Mouse (Mus musculus): Measurements from ENCODE around the gene Nfkbia. TPM values are rescaled to one million over a fixed set of nuclear protein-coding genes. Genes with fewer than 3 reads are reported as not detected.
A peak's percentile ranks its signal among the peaks of the same experiment; 100 is the strongest.

Nfkbia gene
- polyA plus RNA-seq, 1 experiment from 2014 or later, result 62.3 TPM

DNA sequence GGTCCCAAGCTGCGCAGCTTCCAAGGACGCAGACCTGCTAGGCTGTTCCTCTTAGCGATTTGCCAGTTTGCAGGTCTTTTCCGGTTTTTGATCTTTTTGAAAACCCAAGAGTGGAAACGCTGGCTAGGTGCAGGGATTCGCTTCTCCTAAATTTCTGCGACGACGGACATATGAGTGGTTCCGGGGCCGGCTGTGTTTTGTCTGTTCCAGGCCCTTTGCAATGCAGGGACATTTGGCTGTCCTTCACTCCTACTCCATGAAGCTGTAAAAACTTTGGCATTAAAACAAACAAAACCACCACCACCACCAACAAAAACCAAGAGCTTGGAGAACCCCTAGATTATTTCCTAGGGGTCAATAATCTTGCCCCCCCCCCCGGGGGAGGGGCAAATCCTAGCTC, 494 bp upstream of the Nfkbia start:
- peak overlapping the region; percentile 87 for H3K4me3 ChIP-seq (ENCODE audit: low read length)
- H3K27me3 ChIP-seq (replicated peaks; ENCODE audit: control insufficient read depth, insufficient read depth, low read length), result no peaks in the 10 kb centered on the region
- H3K36me3 ChIP-seq (ENCODE audit: control insufficient read depth, insufficient read depth, low read length), result peaks cover 6% of the 10 kb centered on the region
- ATAC-seq, result no peak
- no peaks in the 10 kb centered on the region for H3K9me3 ChIP-seq (ENCODE audit: control insufficient read depth, low read length)
- H3K4me2 ChIP-seq (ENCODE audit: low read length), result peak overlapping the region; percentile 92
- peak overlapping the region; percentile 99 for H3K27ac ChIP-seq (ENCODE audit: low read depth, low read length)
- peaks cover 19% of the 10 kb centered on the region for H3K4me1 ChIP-seq (ENCODE audit: control insufficient read depth, insufficient read depth, low read depth, low read length)
- peak overlapping the region; percentile 97 for H3K9ac ChIP-seq (ENCODE audit: low read depth, low read length)
- WGBS, result 3% methylated on average over 12 of the region's 12 CpGs

- Histone ChIP-seq H3K4me3 (ENCODE audit: low read length) (peak overlapping the region; percentile 87), H3K9me3 (ENCODE audit: control insufficient read depth, low read length) (no peaks in the 10 kb centered on the region), H3K27ac (ENCODE audit: low read depth, low read length) (peak overlapping the region; percentile 99), H3K4me2 (ENCODE audit: low read length) (peak overlapping the region; percentile 92), H3K36me3 (ENCODE audit: control insufficient read depth, insufficient read depth, low read length) (peaks cover 11% of the 10 kb centered on the region), H3K9ac (ENCODE audit: low read depth, low read length) (peak overlapping the region; percentile 97), H3K4me1 (ENCODE audit: control insufficient read depth, insufficient read depth, low read depth, low read length) (peaks cover 19% of the 10 kb centered on the region), H3K27me3 (replicated peaks; ENCODE audit: control insufficient read depth, insufficient read depth, low read length) (no peaks in the 10 kb centered on the region)
- ATAC-seq, result peak; percentile 87
- 2% methylated on average over 35 of the region's 57 CpGs for WGBS
Observed at GRCm38 (mm10) chr12:55491516-55492183, 797 bp downstream of the Nfkbia start.

DNA sequence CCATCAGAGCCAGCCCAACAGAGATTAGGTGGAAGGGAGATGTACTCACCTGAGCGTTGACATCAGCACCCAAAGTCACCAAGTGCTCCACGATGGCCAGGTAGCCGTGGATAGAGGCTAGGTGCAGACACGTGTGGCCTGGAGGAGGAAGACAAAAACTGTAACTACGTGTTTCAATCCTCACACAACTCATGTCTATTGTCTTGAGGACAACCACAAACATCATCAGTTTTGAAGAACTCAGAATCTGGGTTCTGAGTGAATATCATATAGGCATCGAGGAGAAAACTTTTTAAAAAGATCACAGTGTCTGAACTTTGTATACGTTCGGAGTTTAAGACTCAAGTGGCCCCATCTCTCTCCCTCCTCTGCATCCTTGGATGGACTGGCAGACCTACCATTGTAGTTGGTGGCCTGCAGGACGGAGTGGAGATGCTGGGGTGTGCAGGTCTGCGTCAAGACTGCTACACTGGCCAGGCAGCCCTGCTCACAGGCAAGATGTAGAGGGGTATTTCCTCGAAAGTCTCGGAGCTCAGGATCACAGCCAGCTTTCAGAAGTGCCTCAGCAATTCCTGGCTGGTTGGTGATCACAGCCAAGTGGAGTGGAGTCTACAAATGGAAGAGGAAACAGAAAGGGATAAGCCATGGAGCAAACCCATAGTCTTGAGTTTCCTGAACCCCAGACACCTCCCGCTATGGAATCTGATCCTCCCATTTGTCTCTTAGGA, 1.6 kb downstream of the Nfkbia start:
- Histone ChIP-seq H3K9ac (ENCODE audit: low read depth, low read length) (peak overlapping the region; percentile 97), H3K4me2 (ENCODE audit: low read length) (peak overlapping the region; percentile 92), H3K36me3 (ENCODE audit: control insufficient read depth, insufficient read depth, low read length) (peaks cover 11% of the 10 kb centered on the region), H3K27me3 (replicated peaks; ENCODE audit: control insufficient read depth, insufficient read depth, low read length) (no peaks in the 10 kb centered on the region), H3K4me3 (ENCODE audit: low read length) (peak overlapping the region; percentile 87), H3K4me1 (ENCODE audit: control insufficient read depth, insufficient read depth, low read depth, low read length) (peaks cover 19% of the 10 kb centered on the region), H3K9me3 (ENCODE audit: control insufficient read depth, low read length) (no peaks in the 10 kb centered on the region), H3K27ac (ENCODE audit: low read depth, low read length) (no peak overlapping the region; the same call in 1 of the 2 replicates)
- no peak for ATAC-seq
- WGBS, result 80% methylated on average over 13 of the region's 13 CpGs

DNA sequence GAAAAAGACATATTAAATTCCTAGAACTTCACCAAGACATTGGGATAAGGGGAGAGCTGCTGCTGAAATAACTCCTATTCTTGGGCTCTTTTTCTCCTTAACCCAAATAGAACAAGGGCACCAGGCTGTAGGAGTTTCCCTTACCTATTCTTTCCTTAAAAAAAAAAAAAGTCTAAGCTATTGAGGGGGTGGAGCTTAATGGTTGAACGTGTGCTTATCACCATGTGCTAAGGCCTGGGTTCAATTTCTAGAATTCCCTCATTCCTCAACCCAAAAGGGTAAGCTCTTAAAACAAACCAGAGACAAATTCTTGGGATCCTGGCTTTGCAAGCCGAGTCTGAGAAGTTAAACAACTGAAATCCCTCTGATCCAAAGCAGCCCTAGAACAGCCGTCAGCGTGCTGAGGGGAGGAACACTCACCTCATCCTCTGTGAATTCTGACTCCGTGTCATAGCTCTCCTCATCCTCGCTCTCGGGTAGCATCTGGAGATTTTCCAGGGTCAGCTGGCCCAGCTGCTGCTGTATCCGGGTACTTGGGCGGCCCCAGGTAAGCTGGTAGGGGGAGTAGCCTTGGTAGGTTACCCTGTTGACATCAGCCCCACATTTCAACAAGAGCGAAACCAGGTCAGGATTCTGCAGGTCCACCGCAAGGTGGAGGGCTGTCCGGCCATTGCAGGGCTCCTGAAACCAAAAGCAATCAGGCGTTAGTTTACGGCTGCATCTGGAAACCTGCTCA, 2.3 kb downstream of the Nfkbia start:
- no peak overlapping the region for H3K4me3 ChIP-seq (ENCODE audit: low read length)

DNA sequence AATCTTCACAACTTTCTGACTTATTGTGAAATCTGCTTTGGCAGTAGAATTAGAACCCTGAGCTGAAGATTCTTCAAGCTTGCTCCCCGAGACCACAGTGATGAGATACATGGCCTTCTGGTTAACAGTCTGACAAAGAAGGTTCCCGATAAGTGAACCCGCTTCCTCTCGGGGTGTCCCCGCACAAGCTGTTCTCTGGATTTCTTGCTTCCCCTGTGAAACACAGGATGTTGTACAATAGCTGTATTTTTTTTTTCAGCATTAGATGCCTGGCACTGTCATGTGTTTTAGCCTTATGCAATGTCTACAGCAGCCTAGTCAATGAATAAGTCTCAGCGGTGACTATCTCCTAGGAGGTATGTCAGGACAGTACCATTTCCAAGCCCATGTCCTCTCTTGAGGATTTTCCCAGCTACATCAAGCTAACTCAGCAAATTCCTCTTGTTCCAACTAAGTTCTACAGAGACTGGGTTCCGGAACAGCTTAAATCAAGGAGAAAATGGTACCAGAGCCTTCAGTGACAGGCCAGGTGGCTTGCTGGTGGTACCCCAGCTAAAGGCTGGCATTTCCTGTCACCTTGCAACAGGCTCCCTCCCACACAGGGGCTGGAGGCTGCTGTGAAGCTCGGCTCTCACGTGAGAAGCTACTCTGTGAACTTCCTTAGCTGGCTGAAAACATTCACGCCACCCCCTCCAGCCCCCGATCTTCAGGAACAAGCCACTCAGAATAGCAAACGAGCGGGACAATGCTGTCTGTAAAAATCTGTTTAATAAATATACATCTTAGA, 3.6 kb downstream of the Nfkbia start:
- Histone ChIP-seq H3K27ac (ENCODE audit: low read depth, low read length) (no peak overlapping the region), H3K27me3 (replicated peaks; ENCODE audit: control insufficient read depth, insufficient read depth, low read length) (no peaks in the 10 kb centered on the region), H3K4me3 (ENCODE audit: low read length) (no peak overlapping the region), H3K9me3 (ENCODE audit: control insufficient read depth, low read length) (no peaks in the 10 kb centered on the region), H3K36me3 (ENCODE audit: control insufficient read depth, insufficient read depth, low read length) (peaks cover 11% of the 10 kb centered on the region), H3K4me2 (ENCODE audit: low read length) (no peak overlapping the region), H3K9ac (ENCODE audit: low read depth, low read length) (no peak overlapping the region), H3K4me1 (ENCODE audit: control insufficient read depth, insufficient read depth, low read depth, low read length) (peaks cover 19% of the 10 kb centered on the region)
- ATAC-seq, result no peak
- WGBS, result 85% methylated on average over 13 of the region's 13 CpGs

More for the DNA sequence above, 2.3 kb downstream of the Nfkbia start:
- ATAC-seq, result no peak
- H3K27me3 ChIP-seq (replicated peaks; ENCODE audit: control insufficient read depth, insufficient read depth, low read length), result no peaks in the 10 kb centered on the region
- no peaks in the 10 kb centered on the region for H3K9me3 ChIP-seq (ENCODE audit: control insufficient read depth, low read length)
- peaks cover 11% of the 10 kb centered on the region for H3K36me3 ChIP-seq (ENCODE audit: control insufficient read depth, insufficient read depth, low read length)
- peaks cover 19% of the 10 kb centered on the region for H3K4me1 ChIP-seq (ENCODE audit: control insufficient read depth, insufficient read depth, low read depth, low read length)
- 84% methylated on average over 14 of the region's 14 CpGs for WGBS
- H3K9ac ChIP-seq (ENCODE audit: low read depth, low read length), result no peak overlapping the region
- no peak overlapping the region for H3K27ac ChIP-seq (ENCODE audit: low read depth, low read length)
- peak overlapping the region; percentile 92 for H3K4me2 ChIP-seq (ENCODE audit: low read length)

DNA sequence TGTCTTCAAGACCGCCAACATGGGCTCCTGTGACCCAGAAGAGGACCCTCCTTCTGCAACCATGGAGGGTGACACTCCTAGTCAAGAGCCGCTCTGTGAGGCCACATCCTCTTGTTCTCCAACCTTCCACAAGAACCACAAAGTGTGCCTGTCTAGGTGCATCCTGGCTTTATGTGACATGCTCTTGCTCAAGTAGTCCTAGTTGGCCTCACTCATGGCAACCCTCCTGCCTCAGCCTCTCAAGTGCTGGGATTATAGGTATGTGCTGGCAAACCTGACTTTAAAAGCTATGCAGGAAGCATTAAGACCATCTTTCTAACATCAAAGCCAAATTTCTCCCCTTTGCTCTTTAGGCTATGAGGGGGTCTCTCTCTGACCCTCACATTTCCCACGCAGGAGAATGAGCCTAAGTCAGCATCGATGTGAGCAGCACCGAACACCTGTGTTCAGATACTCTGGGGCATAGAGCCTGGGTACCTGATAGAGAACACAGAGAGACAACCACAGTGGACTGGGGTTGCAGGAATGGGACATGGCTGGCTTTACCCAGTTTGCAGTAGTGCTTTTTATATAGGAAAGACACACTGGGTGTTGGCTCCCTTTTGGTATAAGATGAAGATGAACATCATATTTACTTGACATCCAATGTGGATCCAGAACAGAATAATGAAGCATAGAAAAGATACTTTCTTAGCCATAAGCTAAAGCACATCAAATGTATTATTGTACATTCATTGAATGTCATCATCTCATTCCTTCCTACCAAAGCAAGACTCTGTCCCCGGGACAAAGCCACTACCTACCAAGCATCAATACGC, 4.4 kb downstream of the Nfkbia start:
- Histone ChIP-seq H3K9ac (ENCODE audit: low read depth, low read length) (no peak overlapping the region), H3K27ac (ENCODE audit: low read depth, low read length) (no peak overlapping the region), H3K36me3 (ENCODE audit: control insufficient read depth, insufficient read depth, low read length) (peaks cover 11% of the 10 kb centered on the region), H3K4me1 (ENCODE audit: control insufficient read depth, insufficient read depth, low read depth, low read length) (peaks cover 14% of the 10 kb centered on the region), H3K27me3 (replicated peaks; ENCODE audit: control insufficient read depth, insufficient read depth, low read length) (no peaks in the 10 kb centered on the region), H3K4me3 (ENCODE audit: low read length) (no peak overlapping the region), H3K4me2 (ENCODE audit: low read length) (no peak overlapping the region), H3K9me3 (ENCODE audit: control insufficient read depth, low read length) (no peaks in the 10 kb centered on the region)
- WGBS, result 93% methylated on average over 7 of the region's 7 CpGs
- no peak for ATAC-seq

DNA sequence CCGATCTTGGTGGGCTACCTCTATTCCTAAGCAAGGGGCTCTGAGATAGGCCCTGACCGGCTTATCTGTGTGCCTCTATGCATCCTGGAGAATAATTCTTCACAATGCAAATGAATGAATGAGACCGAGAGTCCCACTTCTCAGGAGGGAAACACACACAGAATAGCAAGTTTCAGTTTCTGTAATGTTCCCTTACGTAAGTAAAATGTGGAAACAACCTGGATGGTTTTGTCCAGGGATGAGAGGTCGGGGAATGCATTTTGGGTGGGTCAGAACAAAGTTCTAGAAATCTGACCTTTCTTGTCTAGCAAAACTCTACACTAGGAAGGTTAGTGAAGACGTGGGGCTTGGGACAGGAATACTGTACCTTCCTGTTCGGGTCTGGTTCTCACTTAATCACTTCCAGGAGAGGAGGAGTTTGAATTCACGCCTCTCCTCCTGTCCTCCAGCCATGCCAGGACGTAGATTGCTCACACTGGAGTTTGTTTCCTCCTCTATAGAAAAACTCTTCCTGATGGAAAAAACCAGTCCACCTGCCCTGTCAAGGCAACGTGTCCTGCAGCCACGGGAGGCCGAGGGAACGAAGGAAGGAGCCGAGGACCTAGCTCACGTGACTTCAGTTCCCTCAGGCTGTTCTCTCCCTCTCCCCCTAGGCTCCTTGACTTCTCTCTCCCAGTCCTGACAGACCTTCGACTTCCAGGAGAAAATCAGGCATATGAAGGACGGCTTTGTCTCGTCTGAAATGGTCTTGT, 5.3 kb downstream of the Nfkbia start:
- Histone ChIP-seq H3K4me3 (ENCODE audit: low read length) (no peak overlapping the region), H3K4me2 (ENCODE audit: low read length) (no peak overlapping the region), H3K9me3 (ENCODE audit: control insufficient read depth, low read length) (no peaks in the 10 kb centered on the region), H3K27me3 (replicated peaks; ENCODE audit: control insufficient read depth, insufficient read depth, low read length) (no peaks in the 10 kb centered on the region), H3K9ac (ENCODE audit: low read depth, low read length) (no peak overlapping the region), H3K27ac (ENCODE audit: low read depth, low read length) (no peak overlapping the region), H3K4me1 (ENCODE audit: control insufficient read depth, insufficient read depth, low read depth, low read length) (peaks cover 10% of the 10 kb centered on the region), H3K36me3 (ENCODE audit: control insufficient read depth, insufficient read depth, low read length) (peaks cover 11% of the 10 kb centered on the region)
- ATAC-seq, result no peak
- 83% methylated on average over 18 of the region's 18 CpGs for WGBS

DNA sequence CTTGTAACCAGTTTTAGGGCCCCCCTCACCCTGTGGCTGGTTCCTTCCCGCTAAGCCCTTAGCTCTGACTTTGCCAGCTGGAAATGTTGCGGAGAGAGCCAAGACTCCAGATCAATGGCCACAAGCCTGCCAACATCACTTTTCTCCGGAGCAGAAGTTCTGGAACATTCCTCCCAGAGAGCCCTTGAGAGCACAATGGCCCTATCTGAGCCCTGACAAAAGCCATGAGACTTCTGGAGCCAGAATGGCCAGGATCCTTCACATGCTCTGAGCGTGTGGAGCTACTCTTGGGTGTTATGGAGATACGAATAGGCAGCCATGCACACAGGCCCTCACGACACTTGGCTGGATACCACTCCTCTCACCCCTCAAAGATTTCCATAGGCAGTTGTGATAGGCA, 7.6 kb downstream of the Nfkbia start:
- no peak overlapping the region for H3K4me2 ChIP-seq (ENCODE audit: low read length)
- WGBS, result 84% methylated on average over 6 of the region's 6 CpGs
- peaks cover 11% of the 10 kb centered on the region for H3K36me3 ChIP-seq (ENCODE audit: control insufficient read depth, insufficient read depth, low read length)
- no peak for ATAC-seq
- no peak overlapping the region for H3K27ac ChIP-seq (ENCODE audit: low read depth, low read length)
- no peaks in the 10 kb centered on the region for H3K9me3 ChIP-seq (ENCODE audit: control insufficient read depth, low read length)
- H3K9ac ChIP-seq (ENCODE audit: low read depth, low read length), result no peak overlapping the region
- no peaks in the 10 kb centered on the region for H3K4me1 ChIP-seq (ENCODE audit: control insufficient read depth, insufficient read depth, low read depth, low read length)
- no peaks in the 10 kb centered on the region for H3K27me3 ChIP-seq (replicated peaks; ENCODE audit: control insufficient read depth, insufficient read depth, low read length)
- H3K4me3 ChIP-seq (ENCODE audit: low read length), result no peak overlapping the region

Measured in hindbrain, embryonic 16.5 days (tissue).